Mouse (Mus musculus) limb, embryonic 13.5 days (tissue): ENCODE measurements around the gene Zfp592. TPM values are rescaled to one million over a fixed set of nuclear protein-coding genes. Genes with fewer than 3 reads are reported as not detected.

Experiments
- ATAC-seq: fragments of 200-750 bp; cut with Nextera tagmentation; 2 replicates; pipeline ENCODE4 v1.8.0; 2017; ENCODE audit warnings: low read depth, moderate number of reproducible peaks, moderate TSS enrichment; ENCODE audit not compliant: low FRiP score
- H3K27ac ChIP-seq: fragments of 300-500 bp; sonication (generic); 2 replicates; pipeline ENCODE4 v1.5.1; 2015; ENCODE audit warnings: inconsistent platforms, mild to moderate bottlenecking, moderate library complexity
- H3K27me3 ChIP-seq: fragments of 300-500 bp; sonication (generic); 2 replicates; pipeline ENCODE4 v1.6.1; 2015; ENCODE audit warnings: mild to moderate bottlenecking, inconsistent platforms
- H3K36me3 ChIP-seq: fragments of 300-500 bp; sonication (generic); 2 replicates; pipeline ENCODE4 v1.6.1; 2015; ENCODE audit warnings: inconsistent platforms, mild to moderate bottlenecking, moderate library complexity
- H3K4me1 ChIP-seq: fragments of 300-500 bp; sonication (generic); 2 replicates; pipeline ENCODE4 v1.6.1; 2015; ENCODE audit warnings: inconsistent platforms
- H3K4me2 ChIP-seq: fragments of 300-500 bp; sonication (generic); replicated peaks from 2 replicates; pipeline ENCODE4 v1.6.1; 2015; ENCODE audit warnings: inconsistent platforms, mild to moderate bottlenecking, moderate library complexity
- H3K4me3 ChIP-seq: fragments of 300-500 bp; sonication (generic); 2 replicates; pipeline ENCODE4 v1.5.1; 2015; ENCODE audit warnings: moderate library complexity, mild to moderate bottlenecking, inconsistent platforms
- H3K9ac ChIP-seq: fragments of 300-500 bp; sonication (generic); 2 replicates; pipeline ENCODE4 v1.6.1; 2015; ENCODE audit warnings: mild to moderate bottlenecking, inconsistent platforms
- H3K9me3 ChIP-seq: fragments of 300-500 bp; sonication (generic); 2 replicates; pipeline ENCODE4 v1.6.1; 2016; ENCODE audit warnings: inconsistent platforms
- WGBS: fragments of 180-500 bp; shearing (Covaris S2); methylation state at CpG from one replicate; pipeline ENCODE4 v1.1.7; 2015; 5-methylcytosine and 5-hydroxymethylcytosine counted together
- polyA plus RNA-seq: library from polyadenylated mRNA; unstranded; fragments of >200 nt; fragmentation: Nextera tagmentation; extraction: Ambion mirVana; gene quantifications from 2 replicates; pipeline ENCODE4 v1.2.1, GENCODE M21; 2015

The Zfp592 gene
- polyA plus RNA-seq, 1 experiment from 2014 or later, result 12.9 TPM

GRCm38 (mm10) chr7:81061936-81062335 is 68.5 kb downstream of the Zfp592 start:
- ATAC-seq, result no peak
- Histone ChIP-seq H3K27ac (no peak overlapping the region), H3K9me3 (no peaks in the 10 kb centered on the region), H3K4me2 (no peak overlapping the region), H3K9ac (no peak overlapping the region), H3K4me3 (no peak overlapping the region), H3K36me3 (no peaks in the 10 kb centered on the region), H3K27me3 (peaks cover 22% of the 10 kb centered on the region), H3K4me1 (0 out of 2 replicates have a peak, but pooled peaks cover 12% of the 10 kb centered on the region)
- WGBS, result 81% methylated on average over 11 of the region's 11 CpGs

- ATAC-seq, result no peak
- no peak overlapping the region for H3K9ac ChIP-seq
- no peak overlapping the region for H3K4me2 ChIP-seq
- peaks cover 8% of the 10 kb centered on the region for H3K27me3 ChIP-seq
- no peaks in the 10 kb centered on the region for H3K36me3 ChIP-seq
- no peak overlapping the region for H3K4me3 ChIP-seq
- H3K27ac ChIP-seq, result no peak overlapping the region
- H3K9me3 ChIP-seq, result no peaks in the 10 kb centered on the region
- 0 out of 2 replicates have a peak, but pooled peaks cover 8% of the 10 kb centered on the region for H3K4me1 ChIP-seq
- 59% methylated on average over 9 of the region's 9 CpGs for WGBS
Measured at GRCm38 (mm10) chr7:81063332-81063731, 69.9 kb downstream of the Zfp592 start.

GRCm38 (mm10) chr7:81066714-81067113 is 73.2 kb downstream of the Zfp592 start:
- Histone ChIP-seq H3K4me2 (no peak overlapping the region), H3K9ac (no peak overlapping the region), H3K27me3 (no peaks in the 10 kb centered on the region), H3K9me3 (no peaks in the 10 kb centered on the region), H3K4me3 (no peak overlapping the region), H3K4me1 (0 out of 2 replicates have a peak, but pooled peaks cover 4% of the 10 kb centered on the region), H3K36me3 (no peaks in the 10 kb centered on the region), H3K27ac (no peak overlapping the region)
- ATAC-seq, result no peak
- WGBS, result 30% methylated on average over 6 of the region's 6 CpGs

- Histone ChIP-seq H3K9me3 (no peaks in the 10 kb centered on the region), H3K9ac (no peak overlapping the region), H3K4me3 (no peak overlapping the region), H3K4me2 (no peak overlapping the region), H3K27ac (no peak overlapping the region), H3K36me3 (no peaks in the 10 kb centered on the region), H3K27me3 (no peaks in the 10 kb centered on the region), H3K4me1 (peaks cover 16% of the 10 kb centered on the region)
- 40% methylated on average over 5 of the region's 5 CpGs for WGBS
- ATAC-seq, result no peak
Measured at GRCm38 (mm10) chr7:81072463-81072862, 79.0 kb downstream of the Zfp592 start.

- H3K36me3 ChIP-seq, result no peaks in the 10 kb centered on the region
- no peak overlapping the region for H3K4me2 ChIP-seq
- WGBS, result 83% methylated on average over 5 of the region's 5 CpGs
- no peak overlapping the region for H3K27ac ChIP-seq
- H3K4me3 ChIP-seq, result no peak overlapping the region
- no peak overlapping the region for H3K9ac ChIP-seq
- ATAC-seq, result no peak
- H3K4me1 ChIP-seq, result peaks cover 16% of the 10 kb centered on the region
- H3K27me3 ChIP-seq, result no peaks in the 10 kb centered on the region
- no peaks in the 10 kb centered on the region for H3K9me3 ChIP-seq
Measured at GRCm38 (mm10) chr7:81073273-81073672, 79.8 kb downstream of the Zfp592 start.

GRCm38 (mm10) chr7:81074546-81074945 is 81.1 kb downstream of the Zfp592 start:
- H3K4me2 ChIP-seq, result no peak overlapping the region
- H3K4me1 ChIP-seq, result peaks cover 16% of the 10 kb centered on the region
- 44% methylated on average over 9 of the region's 9 CpGs for WGBS
- H3K9ac ChIP-seq, result no peak overlapping the region
- peak; percentile 66; the same call in 1 of the 2 replicates for ATAC-seq
- H3K9me3 ChIP-seq, result no peaks in the 10 kb centered on the region
- H3K4me3 ChIP-seq, result no peak overlapping the region
- no peaks in the 10 kb centered on the region for H3K27me3 ChIP-seq
- H3K36me3 ChIP-seq, result no peaks in the 10 kb centered on the region
- H3K27ac ChIP-seq, result no peak overlapping the region

GRCm38 (mm10) chr7:81075299-81075698 is 81.8 kb downstream of the Zfp592 start:
- ATAC-seq, result no peak
- Histone ChIP-seq H3K27ac (0 out of 2 replicates have a peak overlapping the region, but pooled peaks have one; percentile 7), H3K4me2 (no peak overlapping the region), H3K9me3 (no peaks in the 10 kb centered on the region), H3K4me1 (peaks cover 16% of the 10 kb centered on the region), H3K36me3 (no peaks in the 10 kb centered on the region), H3K9ac (no peak overlapping the region), H3K27me3 (no peaks in the 10 kb centered on the region), H3K4me3 (no peak overlapping the region)
- 49% methylated on average over 7 of the region's 7 CpGs for WGBS

GRCm38 (mm10) chr7:81075732-81076131 is 82.3 kb downstream of the Zfp592 start:
- Histone ChIP-seq H3K9me3 (no peaks in the 10 kb centered on the region), H3K9ac (no peak overlapping the region), H3K27me3 (no peaks in the 10 kb centered on the region), H3K4me1 (peaks cover 17% of the 10 kb centered on the region), H3K4me3 (no peak overlapping the region), H3K36me3 (no peaks in the 10 kb centered on the region), H3K27ac (no peak overlapping the region), H3K4me2 (no peak overlapping the region)
- WGBS, result 78% methylated on average over 5 of the region's 5 CpGs
- no peak for ATAC-seq

GRCm38 (mm10) chr7:81077009-81077408 is 83.5 kb downstream of the Zfp592 start:
- peaks cover 21% of the 10 kb centered on the region for H3K4me1 ChIP-seq

GRCm38 (mm10) chr7:81078740-81079139 is 85.3 kb downstream of the Zfp592 start:
- whole genome bisulfite sequencing, result 84% methylated on average over 6 of the region's 6 CpGs
- Histone ChIP-seq H3K27me3 (no peaks in the 10 kb centered on the region), H3K27ac (no peak overlapping the region), H3K9me3 (no peaks in the 10 kb centered on the region), H3K4me2 (no peak overlapping the region), H3K9ac (no peak overlapping the region), H3K4me1 (peaks cover 14% of the 10 kb centered on the region), H3K4me3 (no peak overlapping the region), H3K36me3 (no peaks in the 10 kb centered on the region)
- ATAC-seq, result no peak

More at GRCm38 (mm10) chr7:81077009-81077408, 83.5 kb downstream of the Zfp592 start:
- ATAC-seq, result no peak
- H3K9ac ChIP-seq, result no peak overlapping the region
- WGBS, result 60% methylated on average over 6 of the region's 6 CpGs
- H3K4me2 ChIP-seq, result no peak overlapping the region
- H3K9me3 ChIP-seq, result no peaks in the 10 kb centered on the region
- H3K27me3 ChIP-seq, result no peaks in the 10 kb centered on the region
- no peaks in the 10 kb centered on the region for H3K36me3 ChIP-seq
- H3K4me3 ChIP-seq, result no peak overlapping the region
- no peak overlapping the region for H3K27ac ChIP-seq

GRCm38 (mm10) chr7:81093420-81093965 is 100.0 kb downstream of the Zfp592 start:
- ATAC-seq, result no peak
- Histone ChIP-seq H3K27me3 (no peaks in the 10 kb centered on the region), H3K4me3 (no peak overlapping the region), H3K36me3 (no peaks in the 10 kb centered on the region), H3K27ac (no peak overlapping the region), H3K4me2 (no peak overlapping the region), H3K4me1 (0 out of 2 replicates have a peak, but pooled peaks cover 8% of the 10 kb centered on the region), H3K9ac (no peak overlapping the region), H3K9me3 (0 out of 2 replicates have a peak, but pooled peaks cover 4% of the 10 kb centered on the region)
- 59% methylated on average over 18 of the region's 18 CpGs for WGBS

- no peak for ATAC-seq
- Histone ChIP-seq H3K27me3 (no peaks in the 10 kb centered on the region), H3K4me1 (0 out of 2 replicates have a peak, but pooled peaks cover 8% of the 10 kb centered on the region), H3K9ac (no peak overlapping the region), H3K4me2 (no peak overlapping the region), H3K4me3 (no peak overlapping the region), H3K9me3 (0 out of 2 replicates have a peak, but pooled peaks cover 4% of the 10 kb centered on the region), H3K36me3 (no peaks in the 10 kb centered on the region), H3K27ac (no peak overlapping the region)
- WGBS, result 75% methylated on average over 6 of the region's 6 CpGs
Measured at GRCm38 (mm10) chr7:81094104-81094757, 100.8 kb downstream of the Zfp592 start.
